Mouse (Mus musculus): ENCODE measurements around the gene Lcor. TPM values are rescaled to one million over a fixed set of nuclear protein-coding genes. Genes with fewer than 3 reads are reported as not detected.

Gene Lcor
- total RNA-seq (2022): 10 to 100 TPM in 3 of 4 experiments, 1 to 10 TPM in 1; 9.4 to 12.9 (median 11.5) TPM

DNA sequence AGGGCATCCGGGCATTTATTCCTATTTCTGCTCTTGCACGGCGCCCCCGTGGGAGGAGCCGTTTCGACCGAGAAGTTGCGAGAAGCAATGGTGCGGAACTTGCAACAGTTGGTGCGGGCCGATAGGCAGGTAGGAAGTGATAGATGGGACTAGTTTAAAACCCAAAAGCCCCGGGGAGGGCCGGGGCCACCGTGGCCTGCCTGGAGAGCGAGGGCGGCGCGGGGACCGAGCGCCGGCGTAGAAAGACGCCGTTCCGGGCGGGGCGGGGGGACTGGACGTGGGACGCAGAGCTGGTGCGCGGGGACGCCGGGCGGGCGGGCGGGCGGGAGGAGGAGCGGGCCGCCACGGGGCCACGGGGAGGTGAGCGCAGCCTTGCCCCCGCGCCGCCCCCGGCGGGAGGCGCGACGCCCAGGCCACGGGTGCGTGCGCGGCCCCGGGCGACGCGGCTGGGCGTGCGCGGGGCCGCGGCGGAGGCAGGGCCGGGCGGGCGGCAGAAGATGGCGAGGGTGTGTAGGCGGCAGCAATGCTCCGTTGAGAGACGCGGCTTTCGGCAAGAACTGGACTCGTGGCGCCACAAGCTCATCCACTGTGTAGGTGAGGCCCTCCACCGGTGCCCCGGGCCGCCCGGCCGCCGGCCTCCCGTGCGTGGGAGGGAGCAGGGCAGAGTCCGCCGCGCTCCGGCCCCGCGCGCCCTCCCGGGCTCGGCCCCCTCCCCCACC, at the start of gene Lcor:
Gene Lcor (plus strand): TSS at position 448 of the 719 bp plus-strand sequence.
- peak; percentile 78 for DNase-seq (ENCODE audit: low spot score)

GRCm38 (mm10) chr19:41435366-41435765, 47.1 kb upstream of the Lcor start:
- DNase-seq (ENCODE audit: low spot score): no peak

DNA sequence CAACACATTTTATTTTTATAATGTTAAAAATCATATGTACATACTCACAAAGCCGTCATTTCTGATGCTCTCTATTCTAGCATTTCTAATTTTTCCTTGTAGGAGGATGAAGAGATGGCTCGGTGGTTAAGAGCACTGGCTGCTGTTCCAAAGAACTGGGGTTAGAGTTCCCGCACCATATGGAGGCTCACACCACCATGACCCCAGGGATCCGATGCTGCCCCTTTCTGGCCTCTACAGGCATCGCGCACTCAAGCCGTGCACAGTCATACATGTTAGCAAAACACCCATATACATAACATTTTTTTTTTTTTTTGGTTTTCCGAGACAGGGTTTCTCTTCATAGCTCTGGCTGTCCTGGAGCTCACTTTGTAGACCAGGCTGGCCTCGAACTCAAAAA, 46.0 kb upstream of the Lcor start:
- no peak for DNase-seq (ENCODE audit: low spot score)

- DNase-seq (ENCODE audit: low spot score): no peak
Measured at GRCm38 (mm10) chr19:41438953-41439352, 43.5 kb upstream of the Lcor start.

DNA sequence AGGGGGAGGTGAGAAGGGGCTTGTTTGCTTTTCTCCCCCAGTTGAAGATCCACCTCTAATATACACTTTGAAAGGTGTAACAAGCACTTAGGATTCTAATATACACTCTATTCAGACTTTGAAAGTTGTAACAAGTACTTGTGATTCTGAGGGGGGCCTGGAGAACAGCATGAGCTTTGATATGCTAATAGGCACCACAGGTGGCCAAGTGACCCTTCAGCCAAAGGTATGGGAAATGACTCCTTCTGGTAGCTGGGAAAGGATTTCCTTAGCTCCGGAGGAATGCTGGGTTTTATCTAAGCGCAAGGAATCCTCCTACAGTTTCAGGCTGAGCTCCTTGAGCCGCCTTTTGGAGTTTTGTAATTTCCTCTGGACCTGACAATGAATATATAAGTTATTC, 41.0 kb upstream of the Lcor start:
- DNase-seq (ENCODE audit: low spot score): no peak

GRCm38 (mm10) chr19:41441911-41442607, 40.4 kb upstream of the Lcor start:
- no peak for DNase-seq (ENCODE audit: low spot score)

- DNase-seq (ENCODE audit: low spot score): peak; percentile 27
Measured at GRCm38 (mm10) chr19:41442608-41442969, 39.8 kb upstream of the Lcor start.

DNA sequence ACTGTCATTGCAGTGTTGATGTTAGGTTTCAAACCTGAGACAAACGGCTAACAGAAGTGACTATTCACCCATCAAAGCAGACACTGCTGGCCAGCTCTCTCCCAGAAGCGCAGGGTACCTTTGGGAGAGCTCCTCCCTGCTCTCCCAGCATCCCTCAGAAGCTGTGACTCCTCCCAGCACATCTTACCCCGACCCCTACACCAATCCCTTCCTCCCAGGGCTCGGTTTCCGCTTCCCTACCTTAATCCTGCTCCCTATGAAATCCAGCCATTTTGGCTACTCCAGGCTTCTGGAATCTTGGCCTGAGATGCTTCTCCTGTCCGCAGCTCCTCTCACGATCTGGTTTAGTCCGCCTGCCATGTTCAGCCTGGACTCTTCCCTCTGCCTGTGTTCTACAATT, 37.9 kb upstream of the Lcor start:
- no peak for DNase-seq (ENCODE audit: low spot score)

- DNase-seq (ENCODE audit: low spot score): no peak
Measured at GRCm38 (mm10) chr19:41445013-41445610, 37.3 kb upstream of the Lcor start.

GRCm38 (mm10) chr19:41445723-41446122, 36.7 kb upstream of the Lcor start:
- no peak for DNase-seq (ENCODE audit: low spot score)

DNA sequence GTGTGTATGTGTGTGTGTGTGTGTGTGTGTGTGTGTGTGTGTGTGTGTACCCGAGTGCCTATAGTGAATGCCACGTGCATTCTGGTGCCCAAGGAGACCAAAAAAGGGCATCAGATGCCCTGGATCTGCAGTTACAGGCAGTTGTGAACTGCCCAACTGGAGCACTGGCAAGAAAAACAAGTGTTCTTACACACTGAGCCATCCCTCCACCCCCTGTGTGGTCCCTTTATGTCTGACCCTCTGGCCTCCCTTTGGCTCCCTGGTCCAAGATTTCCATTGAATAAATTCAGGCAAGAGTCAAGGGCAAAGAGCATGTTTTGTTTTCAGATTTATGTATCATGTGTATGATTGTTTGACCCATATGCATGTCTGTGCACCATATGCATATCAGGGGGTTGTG, 35.3 kb upstream of the Lcor start:
- no peak for DNase-seq (ENCODE audit: low spot score)

- no peak for DNase-seq (ENCODE audit: low spot score)
Measured at GRCm38 (mm10) chr19:41447760-41448159, 34.7 kb upstream of the Lcor start.

GRCm38 (mm10) chr19:41449415-41450075, 32.9 kb upstream of the Lcor start:
- DNase-seq (ENCODE audit: low spot score): no peak

DNA sequence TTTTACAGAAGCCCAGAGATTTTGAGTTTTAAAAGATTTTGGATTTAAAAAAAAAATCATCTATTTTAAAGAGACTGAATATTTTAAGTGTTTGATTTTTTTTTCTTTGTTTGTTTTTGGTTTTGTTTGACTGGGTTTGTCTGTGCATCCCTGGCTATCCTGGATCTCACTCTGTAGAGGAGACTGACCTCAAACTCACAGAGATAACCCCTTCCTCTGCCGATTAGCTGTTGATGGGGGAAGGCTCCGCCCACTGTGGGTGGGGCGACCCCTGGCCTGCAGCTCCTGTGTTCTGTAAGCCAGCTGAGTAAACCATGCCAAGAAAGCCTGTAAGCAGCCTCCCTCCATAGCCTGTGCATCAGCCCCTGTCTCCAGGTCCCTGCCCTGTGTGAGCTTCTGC, 30.3 kb upstream of the Lcor start:
- no peak for DNase-seq (ENCODE audit: low spot score)

DNA sequence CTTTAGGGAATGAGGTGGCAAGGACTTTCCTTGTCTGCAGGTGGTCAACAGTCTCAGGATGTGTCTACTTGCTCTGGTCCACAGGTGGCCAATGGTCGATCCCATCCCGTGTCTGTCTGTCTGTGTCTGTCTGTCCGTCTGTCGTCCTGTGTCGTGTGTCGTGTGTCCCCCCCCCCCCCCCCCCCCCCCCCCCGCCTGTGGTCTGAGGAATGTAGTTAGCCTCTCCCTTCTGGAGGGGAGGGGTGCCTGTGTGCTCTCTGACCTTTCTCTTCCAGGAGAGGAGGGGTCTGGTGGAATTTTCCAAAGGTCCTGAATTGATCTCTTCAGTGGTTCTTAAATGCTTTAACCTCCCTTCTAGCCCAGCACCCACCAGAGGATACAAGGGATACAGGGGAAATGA, 27.8 kb upstream of the Lcor start:
- DNase-seq (ENCODE audit: low spot score): no peak

- DNase-seq (ENCODE audit: low spot score): no peak
Measured at GRCm38 (mm10) chr19:41455091-41455626, 27.3 kb upstream of the Lcor start.

GRCm38 (mm10) chr19:41457181-41457580, 25.3 kb upstream of the Lcor start:
- no peak for DNase-seq (ENCODE audit: low spot score)

- no peak for DNase-seq (ENCODE audit: low spot score)
Measured at GRCm38 (mm10) chr19:41462166-41462735, 20.2 kb upstream of the Lcor start.

GRCm38 (mm10) chr19:41463841-41464240, 18.6 kb upstream of the Lcor start:
- DNase-seq (ENCODE audit: low spot score): no peak

- DNase-seq (ENCODE audit: low spot score): no peak
Measured at GRCm38 (mm10) chr19:41466475-41466874, 16.0 kb upstream of the Lcor start.

- no peak for DNase-seq (ENCODE audit: low spot score)
Measured at GRCm38 (mm10) chr19:41473566-41474135, 8.8 kb upstream of the Lcor start.

Measured in heart, adult 8-10 months (tissue).